Mouse (Mus musculus): ENCODE data around the gene Mylk. TPM values are rescaled to one million over a fixed set of nuclear protein-coding genes. Genes with fewer than 3 reads are reported as not detected.

Mylk gene
- polyA plus RNA-seq, 1 experiment from 2014 or later: 5.5 TPM

DNA sequence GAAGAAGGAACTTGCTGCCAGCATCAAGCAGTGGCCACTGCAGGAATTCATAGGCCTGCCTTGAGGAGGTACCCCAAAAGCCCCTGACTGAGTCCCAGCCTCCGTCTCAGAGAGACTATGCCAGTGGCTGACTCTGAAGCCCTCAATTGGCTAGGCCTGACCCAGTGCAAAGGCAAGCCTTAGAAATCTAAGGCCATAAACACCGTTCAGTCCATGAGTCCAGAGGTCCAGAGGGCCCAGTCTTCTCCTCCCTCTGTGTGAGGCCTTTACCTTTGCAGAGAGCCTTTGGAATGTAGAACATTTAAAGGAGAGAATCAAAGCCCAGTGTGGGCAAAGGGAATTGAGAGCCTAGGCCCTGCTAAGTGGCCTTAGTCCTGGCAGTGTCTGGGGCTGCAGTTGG, 193.2 kb downstream of the Mylk start:
- Histone ChIP-seq H3K4me1 (peaks cover 18% of the 10 kb centered on the region), H3K9me3 (no peaks in the 10 kb centered on the region), H3K9ac (no peak overlapping the region), H3K4me3 (replicated peaks) (no peak overlapping the region), H3K27ac (no peak overlapping the region), H3K27me3 (no peaks in the 10 kb centered on the region), H3K4me2 (no peak overlapping the region), H3K36me3 (replicated peaks) (no peaks in the 10 kb centered on the region)
- no peak for ATAC-seq (ENCODE audit: low FRiP score)
- 72% methylated on average over 2 of the region's 2 CpGs for WGBS

DNA sequence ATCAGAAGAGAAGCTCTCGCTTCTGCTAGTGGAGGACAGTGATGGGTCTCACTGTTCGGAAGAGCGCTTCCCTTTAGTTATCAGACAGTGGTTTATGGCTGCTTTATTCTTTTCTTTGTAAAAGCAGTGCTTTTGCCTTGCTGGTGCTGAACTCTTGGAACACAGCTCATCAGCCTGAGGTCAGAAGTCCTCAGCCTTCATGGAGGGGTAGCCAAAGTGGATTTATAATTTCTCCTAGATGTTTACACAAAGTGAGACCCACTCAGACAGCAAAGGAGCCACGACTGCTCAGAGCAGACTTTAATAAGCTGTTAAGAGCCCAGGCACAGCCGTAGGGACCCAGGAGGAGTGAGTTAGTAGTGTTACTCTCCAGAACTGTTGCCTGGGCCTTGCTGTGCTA, 194.9 kb downstream of the Mylk start:
- Histone ChIP-seq H3K9me3 (no peaks in the 10 kb centered on the region), H3K4me1 (peaks cover 12% of the 10 kb centered on the region), H3K4me3 (replicated peaks) (no peak overlapping the region), H3K4me2 (no peak overlapping the region), H3K9ac (no peak overlapping the region), H3K27me3 (no peaks in the 10 kb centered on the region), H3K36me3 (replicated peaks) (no peaks in the 10 kb centered on the region), H3K27ac (no peak overlapping the region)
- ATAC-seq (ENCODE audit: low FRiP score): no peak
- 81% methylated on average over 5 of the region's 5 CpGs for WGBS

- no peak for ATAC-seq (ENCODE audit: low FRiP score)
- no peak overlapping the region for H3K4me2 ChIP-seq
- H3K9me3 ChIP-seq: no peaks in the 10 kb centered on the region
- H3K27ac ChIP-seq: no peak overlapping the region
- no peaks in the 10 kb centered on the region for H3K36me3 ChIP-seq (replicated peaks)
- 87% methylated on average over 5 of the region's 5 CpGs for WGBS
- H3K4me3 ChIP-seq (replicated peaks): no peak overlapping the region
- H3K9ac ChIP-seq: no peak overlapping the region
- no peaks in the 10 kb centered on the region for H3K27me3 ChIP-seq
- peaks cover 12% of the 10 kb centered on the region for H3K4me1 ChIP-seq
These were observed 195.4 kb downstream of the Mylk start for GRCm38 (mm10) chr16:34940363-34940762.

DNA sequence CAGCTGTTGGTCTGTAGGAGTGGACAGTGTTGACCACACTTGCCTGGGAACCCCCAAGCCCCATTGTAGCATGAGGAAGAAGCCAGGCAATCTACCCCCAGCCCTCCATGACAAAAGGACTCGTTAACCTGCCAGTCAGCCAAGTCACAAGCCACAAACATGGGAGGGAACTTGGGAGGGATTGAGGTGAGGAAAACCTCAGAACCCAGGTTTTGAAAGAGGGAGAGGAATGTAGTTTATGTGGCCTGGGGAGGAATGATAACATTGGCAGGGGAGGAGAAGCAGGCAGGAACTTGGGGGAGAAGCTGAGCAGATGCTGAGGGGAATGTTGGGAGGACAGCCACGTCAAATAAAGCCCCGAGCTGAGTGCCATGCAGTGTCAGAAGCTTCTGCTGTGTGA, 196.9 kb downstream of the Mylk start:
- Histone ChIP-seq H3K27ac (no peak overlapping the region), H3K27me3 (no peaks in the 10 kb centered on the region)

GRCm38 (mm10) chr16:34946301-34946700, 201.3 kb downstream of the Mylk start:
- Histone ChIP-seq H3K27ac (no peak overlapping the region), H3K27me3 (no peaks in the 10 kb centered on the region), H3K4me3 (replicated peaks) (no peak overlapping the region), H3K9me3 (no peaks in the 10 kb centered on the region), H3K9ac (no peak overlapping the region), H3K4me1 (no peaks in the 10 kb centered on the region), H3K4me2 (no peak overlapping the region), H3K36me3 (replicated peaks) (no peaks in the 10 kb centered on the region)
- ATAC-seq (ENCODE audit: low FRiP score): no peak
- 98% methylated on average over 3 of the region's 3 CpGs for WGBS

More for the DNA sequence above, 196.9 kb downstream of the Mylk start:
- peaks cover 4% of the 10 kb centered on the region; the same call in 1 of the 2 replicates for H3K4me1 ChIP-seq
- no peak overlapping the region for H3K4me3 ChIP-seq (replicated peaks)
- no peak for ATAC-seq (ENCODE audit: low FRiP score)
- H3K9ac ChIP-seq: no peak overlapping the region
- H3K36me3 ChIP-seq (replicated peaks): no peaks in the 10 kb centered on the region
- no peak overlapping the region for H3K4me2 ChIP-seq
- no peaks in the 10 kb centered on the region for H3K9me3 ChIP-seq
- 47% methylated on average over 3 of the region's 3 CpGs for WGBS

- 92% methylated on average over 9 of the region's 9 CpGs for WGBS
- no peak overlapping the region for H3K4me3 ChIP-seq (replicated peaks)
- ATAC-seq (ENCODE audit: low FRiP score): no peak
These were observed 205.9 kb downstream of the Mylk start for GRCm38 (mm10) chr16:34950935-34951334.

DNA sequence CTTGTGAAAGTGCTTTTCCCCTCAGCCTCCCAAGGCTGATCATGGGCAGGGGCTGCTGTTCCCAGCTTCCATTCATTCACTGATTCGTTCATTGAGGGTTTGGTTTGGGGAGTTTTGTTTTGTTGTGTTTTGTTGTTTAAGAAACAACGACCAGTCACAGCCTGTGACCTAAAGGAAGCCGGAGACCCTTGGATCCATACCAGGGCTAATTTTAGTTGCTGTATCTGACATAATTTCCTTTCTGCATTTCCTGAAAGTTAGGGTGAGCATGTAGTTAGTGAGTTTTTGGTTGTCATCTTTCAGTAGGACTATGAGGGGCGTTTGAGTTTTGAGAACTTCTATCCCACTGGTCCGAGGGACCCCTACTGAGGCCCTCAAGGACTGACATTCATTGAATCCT, 207.2 kb downstream of the Mylk start:
- WGBS: 75% methylated on average over 5 of the region's 5 CpGs
- ATAC-seq (ENCODE audit: low FRiP score): no peak

More at GRCm38 (mm10) chr16:34950935-34951334, 205.9 kb downstream of the Mylk start:
- Histone ChIP-seq H3K27ac (no peak overlapping the region), H3K9ac (no peak overlapping the region), H3K9me3 (0 out of 2 replicates have a peak, but pooled peaks cover 5% of the 10 kb centered on the region), H3K4me2 (no peak overlapping the region), H3K4me1 (no peaks in the 10 kb centered on the region), H3K27me3 (no peaks in the 10 kb centered on the region), H3K36me3 (replicated peaks) (no peaks in the 10 kb centered on the region)

DNA sequence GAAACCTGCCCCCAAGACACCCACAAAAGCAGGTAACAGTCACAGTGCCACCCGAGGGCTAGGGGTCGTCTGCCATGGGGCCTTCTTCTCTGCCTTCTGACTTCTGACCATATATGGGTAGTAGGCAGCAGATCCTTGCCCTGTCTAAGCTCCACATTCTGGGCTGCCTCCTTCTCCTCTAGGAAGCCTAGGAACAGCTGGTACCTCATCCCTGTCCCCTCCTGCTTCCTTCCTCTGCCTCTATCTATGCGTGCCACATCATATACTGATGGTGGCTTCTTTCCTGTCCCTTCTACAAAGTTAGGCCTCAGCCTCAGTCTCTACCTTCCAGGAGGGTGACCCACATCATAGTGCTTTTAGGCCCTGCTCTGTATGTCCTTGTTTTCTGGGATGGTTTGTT, 207.8 kb downstream of the Mylk start:
- no peak overlapping the region for H3K27ac ChIP-seq
- H3K9me3 ChIP-seq: 0 out of 2 replicates have a peak, but pooled peaks cover 5% of the 10 kb centered on the region
- peaks cover 11% of the 10 kb centered on the region; the same call in 1 of the 2 replicates for H3K27me3 ChIP-seq
- no peaks in the 10 kb centered on the region for H3K36me3 ChIP-seq (replicated peaks)
- H3K9ac ChIP-seq: no peak overlapping the region
- WGBS: 83% methylated on average over 3 of the region's 3 CpGs
- H3K4me3 ChIP-seq (replicated peaks): no peak overlapping the region
- no peak overlapping the region for H3K4me2 ChIP-seq
- H3K4me1 ChIP-seq: no peaks in the 10 kb centered on the region; the same call in 1 of the 2 replicates
- ATAC-seq (ENCODE audit: low FRiP score): no peak

More for the DNA sequence above, 207.2 kb downstream of the Mylk start:
- Histone ChIP-seq H3K9ac (no peak overlapping the region), H3K9me3 (0 out of 2 replicates have a peak, but pooled peaks cover 5% of the 10 kb centered on the region), H3K4me3 (replicated peaks) (no peak overlapping the region), H3K4me1 (no peaks in the 10 kb centered on the region), H3K36me3 (replicated peaks) (no peaks in the 10 kb centered on the region), H3K27me3 (peaks cover 8% of the 10 kb centered on the region; the same call in 1 of the 2 replicates), H3K27ac (no peak overlapping the region), H3K4me2 (no peak overlapping the region)

DNA sequence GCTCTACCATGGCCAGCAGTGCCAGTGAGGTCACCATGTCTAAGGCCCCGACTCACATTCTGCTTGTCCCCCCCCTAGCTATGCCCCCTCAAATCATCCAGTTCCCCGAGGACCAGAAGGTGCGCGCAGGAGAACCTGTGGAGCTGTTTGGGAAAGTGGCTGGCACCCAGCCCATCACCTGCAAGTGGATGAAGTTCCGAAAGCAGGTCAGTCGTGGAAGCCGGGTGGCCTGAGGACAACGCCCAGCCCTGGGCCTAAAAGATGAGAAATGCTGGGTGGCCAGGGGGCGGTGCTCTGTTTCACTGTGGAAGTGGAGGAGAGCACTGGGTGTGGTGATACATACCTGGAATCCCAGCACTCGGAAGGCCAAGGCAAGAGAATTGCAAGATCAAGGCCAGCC, 208.5 kb downstream of the Mylk start:
- H3K27ac ChIP-seq: no peak overlapping the region
- 98% methylated on average over 10 of the region's 10 CpGs for WGBS
- H3K4me2 ChIP-seq: no peak overlapping the region
- H3K27me3 ChIP-seq: peaks cover 11% of the 10 kb centered on the region; the same call in 1 of the 2 replicates
- no peaks in the 10 kb centered on the region for H3K36me3 ChIP-seq (replicated peaks)
- H3K4me1 ChIP-seq: peaks cover under 1% of the 10 kb centered on the region
- 0 out of 2 replicates have a peak, but pooled peaks cover 5% of the 10 kb centered on the region for H3K9me3 ChIP-seq
- no peak overlapping the region for H3K9ac ChIP-seq
- no peak overlapping the region for H3K4me3 ChIP-seq (replicated peaks)
- no peak for ATAC-seq (ENCODE audit: low FRiP score)

DNA sequence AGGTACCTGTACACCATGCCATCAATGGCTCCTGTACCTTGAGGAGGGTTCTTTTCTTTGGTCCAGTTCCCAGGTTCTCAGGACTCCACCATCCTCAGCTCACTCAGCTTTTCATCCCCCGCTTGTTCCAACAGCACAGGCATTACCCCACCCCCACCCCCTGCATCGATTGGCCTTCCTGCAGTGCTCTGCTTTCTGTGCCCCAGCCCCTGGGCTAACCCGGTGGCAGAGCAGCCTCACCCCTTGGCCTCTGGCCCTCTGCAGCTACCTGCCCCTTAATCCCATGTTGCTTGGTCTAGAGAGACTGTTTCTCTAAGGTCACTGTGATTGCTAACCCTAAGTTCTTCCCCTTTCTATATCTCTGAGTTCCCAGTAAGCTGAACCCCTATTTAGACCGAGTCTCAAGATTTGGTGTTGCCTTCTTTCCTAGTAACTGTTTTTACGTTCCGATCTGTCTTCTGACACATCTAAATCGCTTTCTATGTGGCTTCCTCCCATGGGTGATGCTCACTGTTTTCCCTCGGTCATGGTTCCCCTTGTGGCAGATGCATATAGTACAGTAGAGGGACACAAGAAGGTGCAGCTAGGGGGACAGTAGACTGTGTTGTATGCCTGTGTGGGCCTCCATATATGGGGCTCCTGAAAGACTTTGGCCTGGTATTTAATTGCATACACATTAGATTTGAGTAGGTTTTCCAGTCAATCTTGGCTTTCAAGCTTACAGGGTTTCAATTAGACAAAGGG, 212.6 kb downstream of the Mylk start:
- ATAC-seq (ENCODE audit: low FRiP score): no peak
- H3K9me3 ChIP-seq: 0 out of 2 replicates have a peak, but pooled peaks cover 5% of the 10 kb centered on the region
- no peak overlapping the region for H3K9ac ChIP-seq
- H3K27me3 ChIP-seq: peaks cover 11% of the 10 kb centered on the region; the same call in 1 of the 2 replicates
- 76% methylated on average over 8 of the region's 8 CpGs for WGBS
- no peaks in the 10 kb centered on the region for H3K36me3 ChIP-seq (replicated peaks)
- H3K4me1 ChIP-seq: peaks cover 8% of the 10 kb centered on the region
- no peak overlapping the region for H3K4me2 ChIP-seq
- H3K4me3 ChIP-seq (replicated peaks): no peak overlapping the region
- no peak overlapping the region for H3K27ac ChIP-seq

- no peak for ATAC-seq (ENCODE audit: low FRiP score)
- Histone ChIP-seq H3K4me1 (peaks cover 8% of the 10 kb centered on the region), H3K9me3 (0 out of 2 replicates have a peak, but pooled peaks cover 5% of the 10 kb centered on the region), H3K9ac (no peak overlapping the region), H3K4me2 (no peak overlapping the region), H3K4me3 (replicated peaks) (no peak overlapping the region), H3K27ac (no peak overlapping the region), H3K27me3 (peaks cover 11% of the 10 kb centered on the region; the same call in 1 of the 2 replicates), H3K36me3 (replicated peaks) (no peaks in the 10 kb centered on the region)
- WGBS: 43% methylated on average over 9 of the region's 9 CpGs
These were observed 213.7 kb downstream of the Mylk start for GRCm38 (mm10) chr16:34958667-34959066.

- no peak overlapping the region for H3K4me3 ChIP-seq (replicated peaks)
- H3K4me1 ChIP-seq: peaks cover 8% of the 10 kb centered on the region
- ATAC-seq (ENCODE audit: low FRiP score): no peak
- 66% methylated on average over 5 of the region's 5 CpGs for WGBS
- H3K4me2 ChIP-seq: no peak overlapping the region
- no peaks in the 10 kb centered on the region for H3K36me3 ChIP-seq (replicated peaks)
- H3K27me3 ChIP-seq: peaks cover 11% of the 10 kb centered on the region; the same call in 1 of the 2 replicates
- H3K9ac ChIP-seq: no peak overlapping the region
- 0 out of 2 replicates have a peak, but pooled peaks cover 5% of the 10 kb centered on the region for H3K9me3 ChIP-seq
- H3K27ac ChIP-seq: no peak overlapping the region
These were observed 214.3 kb downstream of the Mylk start for GRCm38 (mm10) chr16:34959261-34959660.

DNA sequence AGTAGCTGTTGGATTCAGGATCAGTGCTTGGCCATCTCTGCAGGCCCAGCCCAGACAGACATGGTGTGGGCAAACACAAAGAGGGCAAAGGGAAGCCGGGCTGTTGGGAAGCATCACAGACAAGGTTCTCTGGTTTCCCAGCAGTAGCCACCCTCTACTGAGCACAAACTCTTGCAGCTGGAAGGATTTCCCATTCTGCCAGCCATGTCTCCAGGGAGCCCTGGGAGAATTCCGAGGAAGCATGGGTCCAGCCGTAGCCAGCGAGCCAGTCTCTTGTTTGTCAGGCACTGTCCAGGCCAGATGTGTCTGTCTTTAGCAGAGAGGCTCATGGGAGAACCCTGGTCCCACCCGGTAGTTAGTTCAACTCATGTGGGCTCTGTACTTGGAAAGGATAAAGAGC, 215.2 kb downstream of the Mylk start:
- WGBS: 97% methylated on average over 5 of the region's 5 CpGs
- no peaks in the 10 kb centered on the region for H3K36me3 ChIP-seq (replicated peaks)
- no peak overlapping the region for H3K4me2 ChIP-seq
- peaks cover 11% of the 10 kb centered on the region; the same call in 1 of the 2 replicates for H3K27me3 ChIP-seq
- peaks cover 8% of the 10 kb centered on the region for H3K4me1 ChIP-seq
- no peak overlapping the region for H3K9ac ChIP-seq
- ATAC-seq (ENCODE audit: low FRiP score): no peak
- H3K9me3 ChIP-seq: no peaks in the 10 kb centered on the region
- no peak overlapping the region for H3K4me3 ChIP-seq (replicated peaks)
- H3K27ac ChIP-seq: no peak overlapping the region

Data from forebrain, embryonic 12.5 days (tissue).